Mouse (Mus musculus): ENCODE data around the gene Atl2. TPM values are rescaled to one million over a fixed set of nuclear protein-coding genes. Genes with fewer than 3 reads are reported as not detected.

Atl2 gene
- polyA plus RNA-seq, 1 experiment: 6.4 TPM

DNA sequence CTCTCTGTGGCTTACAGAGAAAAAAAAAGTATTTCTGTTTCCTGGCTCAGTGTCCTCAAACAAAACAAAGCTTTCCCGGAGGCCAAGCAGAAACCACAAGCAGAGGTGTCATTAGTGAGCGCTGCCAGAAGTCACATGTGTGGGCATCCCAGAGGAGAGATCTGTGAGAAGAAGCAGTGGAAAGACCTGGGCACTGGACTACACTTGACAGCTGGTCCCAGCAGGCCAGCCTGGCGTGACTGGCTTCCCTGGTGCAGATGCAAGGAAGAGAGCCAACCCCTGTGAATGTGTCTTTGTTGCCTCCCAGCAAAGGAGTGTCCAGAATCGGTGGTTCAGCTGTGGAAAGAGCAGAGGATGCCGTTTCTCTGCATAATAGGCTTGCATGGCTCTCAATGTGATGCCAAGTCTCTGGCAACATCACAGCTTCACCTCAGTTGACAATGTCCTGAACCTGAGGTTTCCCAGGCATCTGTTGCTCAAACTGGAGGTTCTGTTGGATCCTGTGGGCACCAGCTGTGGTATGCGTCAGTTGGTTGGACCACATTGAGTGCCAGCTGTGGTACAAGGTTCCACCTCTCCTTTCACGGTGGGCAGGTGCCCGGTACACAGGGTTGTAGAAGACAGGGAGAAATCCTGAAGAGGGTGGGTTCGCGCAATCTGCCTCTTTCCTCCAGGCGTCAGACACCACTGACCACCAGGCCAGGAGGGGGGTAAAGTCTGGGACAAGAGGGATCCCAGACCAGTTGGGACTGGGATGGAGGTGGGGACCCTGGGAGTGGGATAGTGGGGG lies 70.5 kb downstream of the Atl2 start:
- Histone ChIP-seq H3K4me1 (ENCODE audit: control insufficient read depth, insufficient read depth, insufficient read length) (no peaks in the 10 kb centered on the region), H3K27me3 (ENCODE audit: control insufficient read depth, insufficient read depth, low read length) (no peaks in the 10 kb centered on the region), H3K36me3 (ENCODE audit: control insufficient read depth, insufficient read depth, low read length) (no peaks in the 10 kb centered on the region), H3K27ac (ENCODE audit: insufficient read depth, low read length) (no peak overlapping the region), H3K4me3 (ENCODE audit: extremely low read depth, insufficient read depth, insufficient read length) (no peak overlapping the region)
- WGBS: 66% methylated on average over 11 of the region's 11 CpGs
- TF ChIP-seq CTCF (IDR thresholded peaks at IDR 0.05; ENCODE audit: extremely low read depth, insufficient read depth, insufficient read length, insufficient replicate concordance) (no peak), POLR2A (IDR thresholded peaks at IDR 0.05; ENCODE audit: low read depth, low read length) (no peak)
- no peak for DNase-seq (ENCODE audit: low read depth in 1 of 2, low spot score in 2 of 2)

DNA sequence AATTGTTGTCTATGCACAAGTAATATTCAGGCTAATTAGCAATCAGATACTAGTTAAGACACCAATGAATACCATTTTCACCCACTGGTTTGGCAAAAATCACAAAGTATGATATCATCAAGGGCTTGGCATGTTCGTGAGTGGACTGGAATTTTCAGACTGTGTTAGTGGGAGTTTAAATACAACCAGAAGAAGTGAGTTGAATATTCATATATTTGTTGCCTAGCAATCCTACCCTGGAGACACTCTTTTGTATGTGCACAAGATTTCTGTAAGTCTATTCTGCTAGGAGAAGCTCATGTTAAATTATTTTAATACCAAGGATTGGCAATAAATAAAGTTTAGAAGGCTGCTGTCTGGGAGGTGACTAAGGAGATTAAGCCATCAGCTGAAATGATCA lies 71.5 kb downstream of the Atl2 start:
- Histone ChIP-seq H3K27me3 (ENCODE audit: control insufficient read depth, insufficient read depth, low read length) (no peaks in the 10 kb centered on the region), H3K4me1 (ENCODE audit: control insufficient read depth, insufficient read depth, insufficient read length) (no peaks in the 10 kb centered on the region), H3K27ac (ENCODE audit: insufficient read depth, low read length) (no peak overlapping the region), H3K36me3 (ENCODE audit: control insufficient read depth, insufficient read depth, low read length) (no peaks in the 10 kb centered on the region), H3K4me3 (ENCODE audit: extremely low read depth, insufficient read depth, insufficient read length) (no peak overlapping the region)
- 84% methylated on average over 1 of the region's 1 CpGs for WGBS
- no peak for DNase-seq (ENCODE audit: low read depth in 1 of 2, low spot score in 2 of 2)
- TF ChIP-seq CTCF (IDR thresholded peaks at IDR 0.05; ENCODE audit: extremely low read depth, insufficient read depth, insufficient read length, insufficient replicate concordance): no peak
- TF ChIP-seq POLR2A (IDR thresholded peaks at IDR 0.05; ENCODE audit: low read depth, low read length): no peak

DNA sequence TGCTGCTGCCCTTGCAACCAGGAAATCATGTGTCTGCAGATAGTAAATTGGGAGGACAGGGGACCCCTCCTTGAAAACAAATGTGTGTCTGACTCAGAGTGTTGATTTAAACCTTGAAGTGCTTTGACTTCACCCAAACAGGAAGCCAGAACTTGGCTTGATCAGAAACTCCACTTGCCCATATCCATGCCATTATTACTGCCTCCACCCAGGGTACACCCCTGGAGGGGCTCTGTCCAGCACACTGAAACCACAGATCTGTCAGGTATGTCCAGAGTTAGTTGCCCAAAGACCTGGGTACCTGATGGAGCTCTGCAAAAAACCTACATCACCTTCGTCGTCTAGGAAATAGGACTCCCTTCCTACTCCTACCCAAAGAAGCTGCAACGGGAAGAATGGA lies 77.0 kb downstream of the Atl2 start:
- no peak for TF ChIP-seq POLR2A (IDR thresholded peaks at IDR 0.05; ENCODE audit: low read depth, low read length)
- no peak for TF ChIP-seq CTCF (IDR thresholded peaks at IDR 0.05; ENCODE audit: extremely low read depth, insufficient read depth, insufficient read length, insufficient replicate concordance)
- H3K4me3 ChIP-seq (ENCODE audit: extremely low read depth, insufficient read depth, insufficient read length): no peak overlapping the region
- H3K4me1 ChIP-seq (ENCODE audit: control insufficient read depth, insufficient read depth, insufficient read length): no peaks in the 10 kb centered on the region
- no peaks in the 10 kb centered on the region for H3K36me3 ChIP-seq (ENCODE audit: control insufficient read depth, insufficient read depth, low read length)
- H3K27me3 ChIP-seq (ENCODE audit: control insufficient read depth, insufficient read depth, low read length): no peaks in the 10 kb centered on the region
- no peak for DNase-seq (ENCODE audit: low read depth in 1 of 2, low spot score in 2 of 2)
- WGBS: 48% methylated on average over 3 of the region's 3 CpGs
- no peak overlapping the region for H3K27ac ChIP-seq (ENCODE audit: insufficient read depth, low read length)

DNA sequence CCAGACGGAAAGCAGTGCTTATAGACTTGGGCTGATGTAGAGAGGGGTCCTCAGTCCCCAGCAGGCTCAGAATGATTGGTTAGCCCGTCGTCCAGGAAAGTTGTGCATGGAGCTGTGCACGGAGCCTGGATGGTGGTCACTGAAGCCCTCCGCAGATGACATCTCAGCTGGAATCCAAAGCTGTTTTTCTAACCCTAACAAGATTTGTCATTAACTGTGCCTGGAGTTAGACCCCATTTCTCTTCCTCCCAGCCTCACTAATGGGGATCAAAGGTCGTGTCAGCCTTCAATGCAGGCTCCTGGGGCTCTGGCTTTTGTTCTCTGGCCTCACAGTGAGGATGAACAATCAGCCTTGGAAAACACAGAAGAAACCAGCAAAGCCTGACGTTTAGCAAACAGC lies 77.9 kb downstream of the Atl2 start:
- DNase-seq (ENCODE audit: low read depth in 1 of 2, low spot score in 2 of 2): no peak

DNA sequence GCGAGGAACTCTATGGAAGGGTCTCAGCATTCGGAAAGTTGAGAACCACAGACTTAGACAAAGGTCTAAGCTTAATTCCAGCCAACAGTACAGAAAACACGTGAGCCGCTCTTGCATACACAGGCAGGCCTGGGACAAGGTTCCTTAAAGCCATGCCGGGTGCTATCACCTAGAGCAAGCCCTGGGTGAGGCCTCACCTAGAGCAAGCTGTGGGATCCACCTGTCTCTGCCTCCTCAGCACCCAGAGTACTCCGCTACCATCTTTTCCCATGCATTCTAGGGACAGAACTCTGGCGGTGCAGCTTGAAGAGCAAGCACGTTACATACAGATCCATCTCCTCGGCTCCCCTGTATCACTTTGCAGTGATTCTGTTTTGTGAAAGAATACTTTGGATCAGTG lies 78.4 kb downstream of the Atl2 start:
- Histone ChIP-seq H3K36me3 (ENCODE audit: control insufficient read depth, insufficient read depth, low read length) (no peaks in the 10 kb centered on the region), H3K27ac (ENCODE audit: insufficient read depth, low read length) (no peak overlapping the region), H3K27me3 (ENCODE audit: control insufficient read depth, insufficient read depth, low read length) (no peaks in the 10 kb centered on the region), H3K4me3 (ENCODE audit: extremely low read depth, insufficient read depth, insufficient read length) (no peak overlapping the region), H3K4me1 (ENCODE audit: control insufficient read depth, insufficient read depth, insufficient read length) (no peaks in the 10 kb centered on the region)
- TF ChIP-seq CTCF (IDR thresholded peaks at IDR 0.05; ENCODE audit: extremely low read depth, insufficient read depth, insufficient read length, insufficient replicate concordance) (no peak), POLR2A (IDR thresholded peaks at IDR 0.05; ENCODE audit: low read depth, low read length) (no peak)
- 94% methylated on average over 9 of the region's 9 CpGs for WGBS
- no peak for DNase-seq (ENCODE audit: low read depth in 1 of 2, low spot score in 2 of 2)

More for the DNA sequence above, 77.9 kb downstream of the Atl2 start:
- no peaks in the 10 kb centered on the region for H3K4me1 ChIP-seq (ENCODE audit: control insufficient read depth, insufficient read depth, insufficient read length)
- WGBS: 89% methylated on average over 7 of the region's 7 CpGs
- no peaks in the 10 kb centered on the region for H3K27me3 ChIP-seq (ENCODE audit: control insufficient read depth, insufficient read depth, low read length)
- no peaks in the 10 kb centered on the region for H3K36me3 ChIP-seq (ENCODE audit: control insufficient read depth, insufficient read depth, low read length)
- H3K4me3 ChIP-seq (ENCODE audit: extremely low read depth, insufficient read depth, insufficient read length): no peak overlapping the region
- H3K27ac ChIP-seq (ENCODE audit: insufficient read depth, low read length): no peak overlapping the region
- no peak for TF ChIP-seq CTCF (IDR thresholded peaks at IDR 0.05; ENCODE audit: extremely low read depth, insufficient read depth, insufficient read length, insufficient replicate concordance)
- no peak for TF ChIP-seq POLR2A (IDR thresholded peaks at IDR 0.05; ENCODE audit: low read depth, low read length)

- 36% methylated on average over 6 of the region's 6 CpGs for WGBS
- Histone ChIP-seq H3K4me3 (ENCODE audit: extremely low read depth, insufficient read depth, insufficient read length) (no peak overlapping the region), H3K27me3 (ENCODE audit: control insufficient read depth, insufficient read depth, low read length) (no peaks in the 10 kb centered on the region), H3K36me3 (ENCODE audit: control insufficient read depth, insufficient read depth, low read length) (no peaks in the 10 kb centered on the region), H3K4me1 (ENCODE audit: control insufficient read depth, insufficient read depth, insufficient read length) (no peaks in the 10 kb centered on the region), H3K27ac (ENCODE audit: insufficient read depth, low read length) (no peak overlapping the region)
- no peak for DNase-seq (ENCODE audit: low read depth in 1 of 2, low spot score in 2 of 2)
- TF ChIP-seq POLR2A (IDR thresholded peaks at IDR 0.05; ENCODE audit: low read depth, low read length) (no peak), CTCF (IDR thresholded peaks at IDR 0.05; ENCODE audit: extremely low read depth, insufficient read depth, insufficient read length, insufficient replicate concordance) (no peak)
Observed at GRCm38 (mm10) chr17:79816896-79817295, 79.0 kb downstream of the Atl2 start.

DNA sequence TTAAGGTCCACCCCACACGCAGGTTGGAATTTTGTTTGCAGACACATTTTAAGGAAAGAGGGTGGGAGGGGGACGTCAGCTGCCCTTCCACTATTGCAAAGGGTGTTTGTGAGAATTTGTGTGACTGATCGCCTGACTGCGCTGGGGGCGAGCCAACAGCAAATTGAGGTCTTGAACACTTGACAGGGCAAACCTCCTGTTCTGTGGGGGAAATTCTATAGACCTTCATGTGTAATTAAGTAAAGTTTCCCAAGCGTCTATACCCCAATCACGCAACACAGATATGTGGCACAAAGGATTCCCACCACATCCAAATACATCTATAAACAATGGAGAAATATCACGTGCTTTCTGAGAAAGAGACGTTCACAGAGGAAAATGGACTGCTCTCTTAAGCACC lies 85.5 kb downstream of the Atl2 start:
- Histone ChIP-seq H3K27ac (ENCODE audit: insufficient read depth, low read length) (no peak overlapping the region), H3K4me1 (ENCODE audit: control insufficient read depth, insufficient read depth, insufficient read length) (no peaks in the 10 kb centered on the region), H3K36me3 (ENCODE audit: control insufficient read depth, insufficient read depth, low read length) (no peaks in the 10 kb centered on the region), H3K4me3 (ENCODE audit: extremely low read depth, insufficient read depth, insufficient read length) (no peak overlapping the region), H3K27me3 (ENCODE audit: control insufficient read depth, insufficient read depth, low read length) (no peaks in the 10 kb centered on the region)
- DNase-seq (ENCODE audit: low read depth in 1 of 2, low spot score in 2 of 2): no peak
- WGBS: 93% methylated on average over 9 of the region's 9 CpGs
- TF ChIP-seq CTCF (IDR thresholded peaks at IDR 0.05; ENCODE audit: extremely low read depth, insufficient read depth, insufficient read length, insufficient replicate concordance): no peak
- no peak for TF ChIP-seq POLR2A (IDR thresholded peaks at IDR 0.05; ENCODE audit: low read depth, low read length)
